Mouse (Mus musculus): ENCODE data around the gene Ntf3.
A peak's percentile ranks its signal among the peaks of the same experiment; 100 is the strongest.

Gene Ntf3

GRCm38 (mm10) chr6:126166548-126167207 is at the start of gene Ntf3:
Ntf3 (minus strand) TSS chr6:126166910.
- DNase-seq: peak in 1 of 2 experiments; percentile 28

GRCm38 (mm10) chr6:126213330-126213729 is 46.6 kb upstream of the Ntf3 start:
- no peak for DNase-seq

GRCm38 (mm10) chr6:126203366-126203765 is 36.7 kb upstream of the Ntf3 start:
- DNase-seq: no peak

GRCm38 (mm10) chr6:126202959-126203358 is 36.2 kb upstream of the Ntf3 start:
- peak; percentile 9 to 24 for DNase-seq

GRCm38 (mm10) chr6:126201721-126202120 is 35.0 kb upstream of the Ntf3 start:
- peak; percentile 23 to 29 for DNase-seq

- no peak for DNase-seq
Measured at GRCm38 (mm10) chr6:126199916-126200315, 33.2 kb upstream of the Ntf3 start.

GRCm38 (mm10) chr6:126194760-126195159 is 28.1 kb upstream of the Ntf3 start:
- DNase-seq: no peak

GRCm38 (mm10) chr6:126190218-126190871 is 23.6 kb upstream of the Ntf3 start:
- peak; percentile 14 to 30 for DNase-seq

GRCm38 (mm10) chr6:126187400-126187799 is 20.7 kb upstream of the Ntf3 start:
- DNase-seq: no peak

- no peak for DNase-seq
Measured at GRCm38 (mm10) chr6:126186116-126186515, 19.4 kb upstream of the Ntf3 start.

- DNase-seq: no peak
Measured at GRCm38 (mm10) chr6:126172071-126172470, 5.4 kb upstream of the Ntf3 start.

- no peak for DNase-seq
Measured at GRCm38 (mm10) chr6:126170772-126171171, 4.1 kb upstream of the Ntf3 start.

GRCm38 (mm10) chr6:126167731-126168130 is 1.0 kb upstream of the Ntf3 start:
- peak; percentile 42 to 48 for DNase-seq

- DNase-seq: no peak
Measured at GRCm38 (mm10) chr6:126167208-126167590, 489 bp upstream of the Ntf3 start.

GRCm38 (mm10) chr6:126165591-126166155 is 1.0 kb downstream of the Ntf3 start:
- peak in 1 of 2 experiments; percentile 3 for DNase-seq

- peak; percentile 46 to 65 for DNase-seq
Measured at GRCm38 (mm10) chr6:126164781-126165180, 1.9 kb downstream of the Ntf3 start.

- peak in 1 of 2 experiments; percentile 39 for DNase-seq
Measured at GRCm38 (mm10) chr6:126163861-126164755, 2.6 kb downstream of the Ntf3 start.

- peak; percentile 53 to 70 for DNase-seq
Measured at GRCm38 (mm10) chr6:126163181-126163621, 3.5 kb downstream of the Ntf3 start.

- peak; percentile 36 to 51 for DNase-seq
Measured at GRCm38 (mm10) chr6:126162351-126162758, 4.4 kb downstream of the Ntf3 start.

GRCm38 (mm10) chr6:126161571-126162340 is 5.0 kb downstream of the Ntf3 start:
- DNase-seq: no peak

- peak; percentile 29 to 46 for DNase-seq
Measured at GRCm38 (mm10) chr6:126160067-126160411, 6.7 kb downstream of the Ntf3 start.
